Mouse (Mus musculus): Measurements from ENCODE around the gene Prss46.

Prss46 gene

GRCm38 (mm10) chr9:110858967-110859596, 14.8 kb downstream of the Prss46 start:
- intact Hi-C loops (cut with DNase I): no loop called here

GRCm38 (mm10) chr9:110871030-110871429, 26.7 kb downstream of the Prss46 start:
- intact Hi-C loops (cut with DNase I): loop anchor here (5.0 kb wide), 3 partner anchors 89 to 234 kb away; no protein-coding TSS in a partner anchor

DNA sequence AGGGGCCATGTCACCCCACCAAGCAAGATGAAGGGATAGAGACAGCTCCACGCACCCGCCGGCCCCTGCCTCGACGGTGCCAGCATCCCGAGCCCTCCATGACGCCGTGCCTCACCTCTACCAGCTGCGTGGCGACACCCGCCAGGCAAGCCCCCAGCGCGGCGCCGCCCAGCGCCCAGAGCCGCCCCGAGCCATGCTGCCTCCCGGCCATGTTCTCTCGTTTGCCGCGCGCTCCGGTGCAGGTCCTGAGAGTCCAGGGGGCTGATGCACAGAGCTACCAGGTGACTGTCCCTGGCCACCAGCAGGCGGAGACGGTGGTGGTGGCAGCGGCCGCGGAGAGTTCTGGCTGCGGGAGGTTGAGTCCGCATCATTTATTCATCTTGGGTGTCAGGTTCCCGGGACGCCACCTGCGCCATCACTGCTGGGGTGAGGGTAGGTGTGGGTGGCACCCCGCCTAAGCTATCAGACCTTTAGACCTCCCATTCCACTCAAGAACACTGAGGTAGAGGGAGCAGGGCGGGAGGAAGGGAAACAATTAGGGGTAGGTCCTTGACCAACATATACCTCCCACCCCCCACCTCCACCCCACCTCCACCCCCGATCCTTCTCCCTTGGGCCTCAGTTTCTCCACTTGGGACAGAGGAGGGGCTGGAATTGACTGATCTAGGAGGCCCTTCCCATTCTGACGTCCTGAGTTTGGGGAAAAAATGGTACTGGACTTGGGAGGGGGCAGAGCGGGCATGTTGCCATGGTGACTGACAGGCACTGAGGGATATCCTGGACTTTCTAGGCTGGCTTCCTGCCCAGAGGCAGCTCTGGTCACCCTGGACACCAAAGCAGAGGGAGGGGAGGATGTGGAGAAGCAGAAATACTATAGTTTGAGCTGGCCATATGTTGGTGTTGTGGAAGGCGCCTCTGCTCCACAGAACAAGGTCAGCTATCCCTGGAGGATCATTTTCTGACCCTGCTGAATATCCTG, 29.7 kb downstream of the Prss46 start:
- intact Hi-C loops (cut with DNase I): loop anchor here (5.0 kb wide), 3 partner anchors 92 to 237 kb away; no protein-coding TSS in a partner anchor

DNA sequence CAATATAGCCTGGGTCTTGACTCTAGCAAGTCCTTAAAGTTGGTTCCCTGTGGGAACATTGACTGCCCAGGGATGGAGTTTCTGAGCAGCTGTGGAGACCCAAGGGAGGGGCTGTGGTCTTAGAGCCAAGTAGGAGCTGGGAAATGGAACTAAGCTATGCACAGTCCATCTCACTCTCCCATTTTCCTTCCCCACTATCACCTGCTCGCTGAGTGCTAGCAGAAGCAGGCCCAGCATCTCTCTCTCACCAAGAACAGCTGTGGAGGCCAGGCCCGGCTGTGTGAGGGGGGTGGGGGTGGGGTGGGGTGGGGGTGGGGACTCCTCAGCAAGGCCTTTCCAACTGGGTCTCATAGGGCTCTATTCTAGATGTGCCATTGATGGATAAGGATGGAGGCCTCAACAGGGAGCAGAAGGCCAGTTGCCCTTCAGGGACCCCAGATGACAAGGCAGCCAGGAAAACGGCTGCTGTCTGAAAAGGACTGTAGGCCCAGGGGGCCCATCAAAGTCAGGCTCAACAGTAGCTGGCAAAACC, 30.4 kb downstream of the Prss46 start:
- intact Hi-C loops (cut with DNase I): loop anchor here (5.0 kb wide), 3 partner anchors 92 to 237 kb away; no protein-coding TSS in a partner anchor

- intact Hi-C loops (cut with DNase I): no loop called here
Measured at GRCm38 (mm10) chr9:110875288-110875695, 31.0 kb downstream of the Prss46 start.

GRCm38 (mm10) chr9:110877353-110877752, 33.0 kb downstream of the Prss46 start:
- intact Hi-C loops (cut with DNase I): no loop called here

GRCm38 (mm10) chr9:110877888-110878287, 33.6 kb downstream of the Prss46 start:
- intact Hi-C loops (cut with DNase I): no loop called here

GRCm38 (mm10) chr9:110879191-110879920, 35.0 kb downstream of the Prss46 start, which contains the start of gene Als2cl:
Gene Als2cl, plus strand, starts transcription at chr9:110879870.
- intact Hi-C loops (cut with DNase I): no loop called here

- intact Hi-C loops (cut with DNase I): no loop called here
Measured at GRCm38 (mm10) chr9:110879998-110880561, 35.8 kb downstream of the Prss46 start, which contains the start of gene Tmie. Gene Tmie, minus strand, starts transcription at chr9:110880113.

GRCm38 (mm10) chr9:110880772-110881171, 36.5 kb downstream of the Prss46 start:
- intact Hi-C loops (cut with DNase I): no loop called here

DNA sequence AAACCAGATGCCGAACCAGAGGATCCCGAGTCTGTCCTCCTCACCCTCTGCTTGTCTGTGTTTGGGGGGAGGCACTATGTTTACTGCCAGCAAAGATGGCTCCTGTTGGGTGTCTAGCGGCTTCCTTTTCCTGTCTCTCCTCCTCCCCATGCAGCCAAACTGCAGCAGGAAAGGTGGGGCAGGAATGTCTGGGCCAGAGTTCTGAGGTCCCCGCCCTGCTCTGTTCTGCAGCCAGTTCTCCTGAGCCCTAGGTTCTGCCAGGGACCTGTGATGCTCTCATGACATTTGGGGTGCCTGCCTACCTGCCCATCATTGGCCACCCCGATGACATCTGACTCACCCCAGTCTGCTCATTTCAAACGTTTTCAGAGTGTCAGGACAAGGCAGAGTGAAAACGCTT, 37.6 kb downstream of the Prss46 start:
- intact Hi-C loops (cut with DNase I): no loop called here

DNA sequence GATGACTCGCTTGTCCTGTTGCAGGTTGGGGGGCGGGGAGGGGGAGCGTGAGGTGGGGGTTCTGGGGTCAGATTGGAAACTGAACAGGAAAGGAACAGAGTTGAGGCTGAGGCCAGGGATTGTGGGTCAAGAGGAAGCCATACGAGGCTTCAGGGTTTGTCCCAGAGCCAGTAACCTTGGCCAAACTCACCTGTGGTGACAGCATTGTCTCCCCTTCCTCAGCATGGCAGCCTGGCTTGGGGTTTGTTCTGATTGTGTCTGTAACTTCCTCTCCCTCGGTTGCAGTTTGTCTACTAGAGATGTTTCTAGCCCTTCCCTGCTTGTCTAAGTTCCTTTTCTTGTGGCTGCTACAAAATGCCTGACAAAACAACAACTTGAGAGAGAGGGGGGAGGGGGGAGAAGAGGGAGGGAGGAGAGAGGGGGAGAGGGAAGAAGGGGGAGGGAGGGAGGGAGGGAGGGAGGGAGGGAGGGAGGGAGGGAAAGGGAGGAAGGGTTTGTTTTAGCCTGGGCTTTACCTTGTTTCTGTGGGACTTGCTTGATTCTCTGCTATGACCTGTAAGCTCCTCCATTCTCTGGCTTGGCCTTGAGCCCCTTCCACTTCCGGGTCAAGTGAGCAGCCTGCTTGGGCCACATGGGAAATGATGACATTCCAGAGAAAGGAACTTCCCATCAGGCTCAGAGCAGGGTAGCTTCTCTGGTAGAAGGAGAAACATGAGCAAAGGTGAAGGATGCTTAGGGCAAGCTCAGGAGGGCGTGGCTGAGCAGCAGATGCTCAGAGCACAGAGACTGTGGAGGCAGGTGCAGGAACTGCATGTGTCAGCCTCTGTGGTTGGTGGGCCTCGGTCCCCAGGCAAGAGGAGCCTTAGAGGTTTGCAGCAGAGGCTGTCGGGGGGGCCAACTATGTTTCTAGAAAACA, 43.3 kb downstream of the Prss46 start:
- intact Hi-C loops (cut with DNase I): no loop called here

GRCm38 (mm10) chr9:110888935-110889334, 44.6 kb downstream of the Prss46 start:
- intact Hi-C loops (cut with DNase I): no loop called here

- intact Hi-C loops (cut with DNase I): no loop called here
Measured at GRCm38 (mm10) chr9:110890026-110890783, 45.9 kb downstream of the Prss46 start.

- intact Hi-C loops (cut with DNase I): no loop called here
Measured at GRCm38 (mm10) chr9:110891077-110891828, 46.9 kb downstream of the Prss46 start.

GRCm38 (mm10) chr9:110892552-110892951, 48.2 kb downstream of the Prss46 start:
- intact Hi-C loops (cut with DNase I): no loop called here

DNA sequence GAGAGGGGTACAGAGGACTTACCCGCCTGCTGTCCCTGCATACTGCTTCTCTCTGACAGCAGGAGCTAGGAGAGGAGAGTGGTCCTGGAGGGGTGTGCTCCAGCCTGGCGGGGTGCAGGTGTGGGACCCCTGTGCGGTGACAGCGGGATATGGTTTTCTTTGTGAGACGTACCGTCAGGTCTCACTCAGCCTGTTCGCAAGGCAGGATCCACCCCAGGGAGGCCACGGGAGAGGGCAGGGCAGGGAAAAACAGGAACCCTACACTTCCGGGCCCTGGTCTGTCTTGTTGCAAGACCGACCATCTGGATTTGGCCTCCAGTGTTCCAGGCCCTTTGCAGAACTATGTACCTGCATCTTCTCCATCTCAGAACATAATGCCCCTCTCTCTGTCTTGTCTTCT, 49.1 kb downstream of the Prss46 start:
- intact Hi-C loops (cut with DNase I): no loop called here

GRCm38 (mm10) chr9:110895507-110895906, 51.2 kb downstream of the Prss46 start:
- intact Hi-C loops (cut with DNase I): no loop called here

Measured in adrenal gland (tissue).